ENCODE assay signal across 24 mouse cellular contexts in genomic region chr1:119003852-119004398, GRCm38 (mm10). TPM values are rescaled to one million over a fixed set of nuclear protein-coding genes. Genes with fewer than 3 reads are reported as not detected.
DNase-seq lines count a peak whose midpoint lies in the region; ATAC-seq and TF ChIP-seq lines count a peak whose summit lies in the region.
"Had no signal": no experiment of that assay in that cellular context is flagged by ENCODE, and none has a peak within 500 bp of the region (broad histone marks: within the 10 kb centered on the region; RNA-seq: fewer than 3 reads in every experiment).

No protein-coding gene starts in this region.

- no peaks in the 10 kb centered on the region for H3K9me3 ChIP-seq in heart, embryonic 10.5 days
- H3K9me3 ChIP-seq in ES-E14 (ENCODE audit: control insufficient read depth, insufficient read depth, low read depth, low read length), result no peaks in the 10 kb centered on the region
- no peaks in the 10 kb centered on the region for H3K9me3 ChIP-seq in heart, embryonic 12.5 days (replicated peaks)
- H3K9me3 ChIP-seq: embryonic facial prominence, embryonic 12.5 days; lung, embryonic 15.5 days had no signal

- 0 out of 2 replicates have a peak overlapping the region, but pooled peaks have one; percentile 47 for H3K27ac ChIP-seq in heart, embryonic 10.5 days
- peak overlapping the region; percentile 49; the same call in 1 of the 2 replicates for H3K27ac ChIP-seq in ES-E14 (ENCODE audit: insufficient read depth, low read depth, low read length, poor library complexity, severe bottlenecking)
- H3K27ac ChIP-seq in heart, embryonic 12.5 days (ENCODE audit: poor library complexity, severe bottlenecking), result no peak overlapping the region
- H3K27ac ChIP-seq: embryonic facial prominence, embryonic 12.5 days; liver, embryonic 14.5 days; lung, embryonic 15.5 days had no signal

- peaks cover 4% of the 10 kb centered on the region for H3K36me3 ChIP-seq in heart, embryonic 10.5 days
- peaks cover 19% of the 10 kb centered on the region for H3K36me3 ChIP-seq in ES-E14 (ENCODE audit: control insufficient read depth, insufficient read depth, low read length, poor library complexity, severe bottlenecking)
- no peaks in the 10 kb centered on the region for H3K36me3 ChIP-seq in heart, embryonic 12.5 days
- H3K36me3 ChIP-seq: G1E; lung, embryonic 15.5 days had no signal

- intact Hi-C loops in gastrocnemius, postnatal 14 days (cut with DNase I; ENCODE audit: low total_unique reads), result no loop called here

- H3K27me3 ChIP-seq in heart, embryonic 10.5 days (ENCODE audit: insufficient read depth, poor library complexity, severe bottlenecking), result no peaks in the 10 kb centered on the region; the same call in 1 of the 2 replicates
- no peaks in the 10 kb centered on the region for H3K27me3 ChIP-seq in heart, embryonic 12.5 days (replicated peaks)
- H3K27me3 ChIP-seq: embryonic facial prominence, embryonic 12.5 days; lung, embryonic 15.5 days had no signal

- 3% methylated on average over 1 of the region's 1 CpGs for WGBS in heart, embryonic 10.5 days
- 10% methylated on average over 1 of the region's 1 CpGs for WGBS in heart, embryonic 12.5 days

- no peak for DNase-seq in heart, embryonic 10.5 days (ENCODE audit: low spot score)
- DNase-seq in heart, postnatal 4 days, result no peak
- DNase-seq in 3T3-L1 (ENCODE audit: low read depth, low spot score) (peak; percentile 75), ES-E14 (ENCODE audit: low read depth, low spot score) (no peak)
- DNase-seq in gastrocnemius, postnatal 14 days, result no peak
- DNase-seq in neural tube, embryonic 10.5 days (ENCODE audit: extremely low spot score, low spot score), result no peak
- no peak for DNase-seq in kidney, postnatal 10 days
- DNase-seq: adrenal gland, postnatal 10 days; cerebellum, adult 9-11 months; forebrain, postnatal 0 days; kidney, adult 11 months; lung, postnatal 4 days; midbrain, embryonic 14.5 days; right cerebral cortex, postnatal 4 days; thymus, postnatal 14 days had no signal

- H3K4me3 ChIP-seq in heart, embryonic 10.5 days, result no peak overlapping the region
- H3K4me3 ChIP-seq in ES-E14 (ENCODE audit: insufficient read depth in 1 of 2, low read depth in 1 of 2, low read length in 2 of 2, poor library complexity in 1 of 2, severe bottlenecking in 1 of 2), result no peak overlapping the region
- no peak overlapping the region for H3K4me3 ChIP-seq in heart, embryonic 12.5 days
- H3K4me3 ChIP-seq: embryonic facial prominence, embryonic 12.5 days; erythroblast, embryonic 14.5 days; lung, embryonic 15.5 days; myocyte had no signal

- H3K4me2 ChIP-seq in heart, embryonic 12.5 days, result no peak overlapping the region
- H3K4me2 ChIP-seq: embryonic facial prominence, embryonic 12.5 days; lung, embryonic 15.5 days had no signal

- in situ Hi-C loops in ES-E14 (cut with MboI; ENCODE audit: low sequenced_read_pairs in 2 of 2, unreplicated experiment in 2 of 2), result no loop called here

- no peak overlapping the region for H3K9ac ChIP-seq in ES-E14 (ENCODE audit: insufficient read depth, low read depth, low read length, poor library complexity, severe bottlenecking)
- no peak overlapping the region for H3K9ac ChIP-seq in heart, embryonic 12.5 days
- H3K9ac ChIP-seq: embryonic facial prominence, embryonic 12.5 days; forebrain, postnatal 0 days; liver, embryonic 14.5 days; lung, embryonic 15.5 days had no signal

- 0 out of 2 replicates have a peak, but pooled peaks have one; percentile 33 for ATAC-seq in heart, embryonic 12.5 days (ENCODE audit: insufficient number of reproducible peaks, low FRiP score)
- ATAC-seq: forebrain, postnatal 0 days had no signal

- H3K4me1 ChIP-seq in heart, embryonic 10.5 days, result peaks cover 28% of the 10 kb centered on the region
- H3K4me1 ChIP-seq in ES-E14 (ENCODE audit: control insufficient read depth in 2 of 2, insufficient read depth in 2 of 2, low read length in 2 of 2, poor library complexity in 1 of 2), result peaks cover 9 to 45% of the 10 kb centered on the region in 2 experiments; a peak in 3 of 4 replicates
- H3K4me1 ChIP-seq in heart, embryonic 12.5 days (replicated peaks), result peaks cover 16% of the 10 kb centered on the region
- H3K4me1 ChIP-seq: lung, embryonic 15.5 days had no signal

TF ChIP-seq in ES-E14, 5 proteins besides CTCF, POLR2A, EP300 and RAD21:
- TF ChIP-seq ZNF384 (IDR thresholded peaks at IDR 0.05; ENCODE audit: low read depth, low read length), result no peak
- no peak for TF ChIP-seq ZC3H11A (IDR thresholded peaks at IDR 0.05; ENCODE audit: borderline replicate concordance, low read depth, low read length)
- no peak for TF ChIP-seq CHD2 (IDR thresholded peaks at IDR 0.05; ENCODE audit: low read depth, low read length)

RNA-seq across cellular contexts. Expression of gene Gli2, which starts 49.5 kb away (rescaled TPM):
- 2.2 and 7.5 TPM in 2 replicates for polyA plus RNA-seq in heart, embryonic 10.5 days (2016; fragmentation: Nextera tagmentation; extraction: Ambion mirVana)
- total RNA-seq in heart, postnatal 4 days (2021), result 1 to 10 TPM; 4.6 to 5.2 TPM
- total RNA-seq in ES-E14 (2012; rRNA removed), result 9.8 and 12.2 TPM in 2 replicates
- polyA plus RNA-seq in heart, embryonic 12.5 days (2016; fragmentation: Nextera tagmentation; extraction: Ambion mirVana), result 3.3 and 4.0 TPM in 2 replicates
- 1 to 10 TPM; 3.3 to 4.5 TPM for total RNA-seq in gastrocnemius, postnatal 14 days (2021)
- total RNA-seq: hematopoietic stem cell, adult 5-6 weeks; neutrophil, adult 5-6 weeks had no signal
- polyA plus RNA-seq: erythroblast, embryonic 14.5 days; G1E had no signal
